ENCODE assay signal across 19 mouse cellular contexts in genomic region chr5:31831587-31831986, GRCm38 (mm10).
DNase-seq lines count a peak whose midpoint lies in the region; ATAC-seq and TF ChIP-seq lines count a peak whose summit lies in the region.
"Had no signal": no experiment of that assay in that cellular context is flagged by ENCODE, and none has a peak within 500 bp of the region (broad histone marks: within the 10 kb centered on the region; RNA-seq: fewer than 3 reads in every experiment).

No protein-coding gene starts in this region.

- H3K4me2 ChIP-seq in intestine, embryonic 16.5 days (ENCODE audit: low read depth, low read length), result no peak overlapping the region
- H3K4me2 ChIP-seq in intestine, embryonic 15.5 days (replicated peaks), result no peak overlapping the region
- H3K4me2 ChIP-seq in intestine, postnatal 0 days (replicated peaks; ENCODE audit: low read depth), result no peak overlapping the region
- H3K4me2 ChIP-seq: hindbrain, embryonic 15.5 days; liver, embryonic 11.5 days; lung, embryonic 15.5 days; neural tube, embryonic 13.5 days had no signal

- H3K9ac ChIP-seq in intestine, embryonic 16.5 days (ENCODE audit: low read depth, low read length), result no peak overlapping the region
- H3K9ac ChIP-seq in intestine, embryonic 15.5 days, result no peak overlapping the region
- H3K9ac ChIP-seq in intestine, postnatal 0 days (ENCODE audit: low read depth, low read length), result no peak overlapping the region
- H3K9ac ChIP-seq: hindbrain, embryonic 15.5 days; lung, embryonic 15.5 days; neural tube, embryonic 13.5 days had no signal

- H3K36me3 ChIP-seq in intestine, embryonic 16.5 days (ENCODE audit: control insufficient read depth, insufficient read depth, low read length), result no peaks in the 10 kb centered on the region
- no peaks in the 10 kb centered on the region for H3K36me3 ChIP-seq in intestine, embryonic 15.5 days
- no peaks in the 10 kb centered on the region for H3K36me3 ChIP-seq in thymus, adult 2 months (ENCODE audit: control insufficient read depth, insufficient read depth, low read length)
- H3K36me3 ChIP-seq in intestine, postnatal 0 days (ENCODE audit: control insufficient read depth, insufficient read depth), result no peaks in the 10 kb centered on the region
- H3K36me3 ChIP-seq: heart, embryonic 10.5 days; hindbrain, embryonic 15.5 days; lung, embryonic 15.5 days; neural tube, embryonic 13.5 days had no signal

- 0 out of 2 replicates have a peak overlapping the region, but pooled peaks have one; percentile 8 for H3K27ac ChIP-seq in intestine, embryonic 16.5 days (ENCODE audit: low read length)
- no peak overlapping the region for H3K27ac ChIP-seq in intestine, embryonic 15.5 days
- no peak overlapping the region for H3K27ac ChIP-seq in thymus, adult 2 months (ENCODE audit: control insufficient read depth, insufficient read depth, low read length)
- peak overlapping the region; percentile 6; the same call in 1 of the 2 replicates for H3K27ac ChIP-seq in intestine, postnatal 0 days (ENCODE audit: low read depth, low read length)
- H3K27ac ChIP-seq: heart, embryonic 10.5 days; hindbrain, embryonic 15.5 days; kidney, postnatal 0 days; lung, embryonic 15.5 days; neural tube, embryonic 13.5 days had no signal

- WGBS in intestine, embryonic 16.5 days, result 68% methylated on average over 1 of the region's 1 CpGs
- WGBS in intestine, embryonic 15.5 days, result 70% methylated on average over 1 of the region's 1 CpGs
- WGBS in thymus, adult 2 months, result 7% methylated on average over 1 of the region's 1 CpGs
- 26% methylated on average over 1 of the region's 1 CpGs for WGBS in intestine, postnatal 0 days

- peak; percentile 16 for DNase-seq in thymus, adult 2 months
- DNase-seq in thymus, postnatal 4 days, result no peak
- DNase-seq in cerebellum, postnatal 10 days, result no peak
- no peak for DNase-seq in testis, postnatal 10 days (ENCODE audit: low spot score)
- DNase-seq in right cerebral cortex, postnatal 10 days (ENCODE audit: low spot score in 2 of 2), result no peak
- DNase-seq: B cell, adult 2 months; cerebellum, adult 9-11 months; gastrocnemius, postnatal 10 days; heart, postnatal 14 days; left cerebral cortex, postnatal 4 days had no signal

- no peaks in the 10 kb centered on the region for H3K4me1 ChIP-seq in intestine, embryonic 16.5 days (ENCODE audit: control insufficient read depth, insufficient read depth, low read length)
- H3K4me1 ChIP-seq in intestine, embryonic 15.5 days (replicated peaks), result no peaks in the 10 kb centered on the region
- no peaks in the 10 kb centered on the region for H3K4me1 ChIP-seq in thymus, adult 2 months (replicated peaks; ENCODE audit: control insufficient read depth, insufficient read depth, low read length)
- no peaks in the 10 kb centered on the region; the same call in 1 of the 2 replicates for H3K4me1 ChIP-seq in intestine, postnatal 0 days (replicated peaks; ENCODE audit: control insufficient read depth, insufficient read depth, low read length)
- H3K4me1 ChIP-seq: heart, embryonic 10.5 days; hindbrain, embryonic 15.5 days; lung, embryonic 15.5 days; neural tube, embryonic 13.5 days had no signal

- no peaks in the 10 kb centered on the region for H3K27me3 ChIP-seq in intestine, embryonic 16.5 days (replicated peaks; ENCODE audit: control insufficient read depth, insufficient read depth, low read length)
- H3K27me3 ChIP-seq in intestine, embryonic 15.5 days (replicated peaks), result no peaks in the 10 kb centered on the region
- H3K27me3 ChIP-seq in thymus, adult 2 months (ENCODE audit: control insufficient read depth, insufficient read depth, low read length), result no peaks in the 10 kb centered on the region
- H3K27me3 ChIP-seq in intestine, postnatal 0 days (replicated peaks; ENCODE audit: control insufficient read depth, insufficient read depth, low read length), result no peaks in the 10 kb centered on the region
- H3K27me3 ChIP-seq: hindbrain, embryonic 15.5 days; lung, embryonic 15.5 days; neural tube, embryonic 13.5 days had no signal

- H3K9me3 ChIP-seq in intestine, embryonic 16.5 days (ENCODE audit: control insufficient read depth, low read length), result no peaks in the 10 kb centered on the region
- no peaks in the 10 kb centered on the region for H3K9me3 ChIP-seq in intestine, embryonic 15.5 days
- H3K9me3 ChIP-seq in intestine, postnatal 0 days (ENCODE audit: control insufficient read depth), result no peaks in the 10 kb centered on the region
- H3K9me3 ChIP-seq: heart, embryonic 10.5 days; lung, embryonic 15.5 days had no signal

- TF ChIP-seq POLR2A in thymus, adult 2 months (IDR thresholded peaks at IDR 0.05; ENCODE audit: control insufficient read depth, extremely low read depth, insufficient read depth, low read length, poor library complexity), result no peak

- TF ChIP-seq CTCF in thymus, adult 2 months (IDR thresholded peaks at IDR 0.05; ENCODE audit: borderline replicate concordance, control insufficient read depth, extremely low read depth, insufficient read depth, low read length, poor library complexity), result no peak
- TF ChIP-seq CTCF in intestine, postnatal 0 days (IDR thresholded peaks at IDR 0.05; ENCODE audit: low read depth), result no peak

- no peak for ATAC-seq in intestine, embryonic 16.5 days
- ATAC-seq in intestine, embryonic 15.5 days, result no peak
- ATAC-seq in intestine, postnatal 0 days, result no peak

- H3K4me3 ChIP-seq in intestine, embryonic 16.5 days (ENCODE audit: low read length), result no peak overlapping the region
- no peak overlapping the region for H3K4me3 ChIP-seq in intestine, embryonic 15.5 days (replicated peaks)
- no peak overlapping the region for H3K4me3 ChIP-seq in thymus, adult 2 months (ENCODE audit: control insufficient read depth, insufficient read depth, low read length)
- H3K4me3 ChIP-seq in intestine, postnatal 0 days (ENCODE audit: low read depth, low read length), result no peak overlapping the region
- H3K4me3 ChIP-seq: heart, embryonic 10.5 days; hindbrain, embryonic 15.5 days; lung, embryonic 15.5 days; neural tube, embryonic 13.5 days had no signal

Comparison
In these comparisons a context has a peak if more than half of its experiments do, and no peak if none do; other contexts are left out.
1. H3K27ac ChIP-seq: peak in intestine, embryonic 16.5 days (single experiment) and intestine, postnatal 0 days (single experiment); none in intestine, embryonic 15.5 days (single experiment) and thymus, adult 2 months (single experiment).